Mouse (Mus musculus) MEL-GATA-1-ER (cell line): ENCODE measurements at regions not wholly inside any gene's neighbourhood (a gene's known extent, or its start where the extent isn't known, plus 50 kb on each side); places are given as distances from the start of the nearest gene placed in this dataset.

ENCODE experiments used
- DNase-seq: peaks from one replicate; pipeline ENCODE4 v3.0.0-alpha.2; 2012; ENCODE audit warnings: low read depth; ENCODE audit errors: extremely low read depth

DNA sequence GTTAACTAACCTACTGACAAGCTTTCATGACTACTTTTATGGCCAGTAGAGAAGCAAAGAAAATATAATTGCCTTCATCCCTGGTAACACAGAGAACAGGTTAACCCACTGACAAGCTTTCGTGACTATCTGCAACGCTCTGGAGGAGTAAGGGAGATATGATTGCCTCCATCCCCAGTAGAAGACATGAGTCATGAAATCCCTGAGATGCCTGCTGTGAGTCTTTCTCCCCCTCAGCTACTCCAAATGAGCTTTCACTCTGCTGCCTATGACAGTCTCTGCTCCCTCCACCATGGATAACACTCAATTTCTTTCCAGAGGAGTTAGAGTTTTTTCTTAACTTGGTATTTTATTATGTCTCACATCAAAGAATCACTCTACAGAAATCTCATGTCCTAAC is 2493.4 kb upstream of the Gm7489 start:
- no peak for DNase-seq

GRCm38 (mm10) chr15:51392449-51393405 is 2492.0 kb upstream of the Gm7489 start:
- DNase-seq = no peak

- DNase-seq = no peak
Observed at GRCm38 (mm10) chr15:51395961-51396360, 2488.7 kb upstream of the Gm7489 start.

- no peak for DNase-seq
Observed at GRCm38 (mm10) chr15:51403581-51403980, 2481.1 kb upstream of the Gm7489 start.

- DNase-seq = no peak
Observed at GRCm38 (mm10) chr15:51409791-51410308, 2474.9 kb upstream of the Gm7489 start.

GRCm38 (mm10) chr15:51411966-51412365 is 2472.7 kb upstream of the Gm7489 start:
- DNase-seq = no peak

GRCm38 (mm10) chr15:51442606-51443005 is 2442.1 kb upstream of the Gm7489 start:
- no peak for DNase-seq

DNA sequence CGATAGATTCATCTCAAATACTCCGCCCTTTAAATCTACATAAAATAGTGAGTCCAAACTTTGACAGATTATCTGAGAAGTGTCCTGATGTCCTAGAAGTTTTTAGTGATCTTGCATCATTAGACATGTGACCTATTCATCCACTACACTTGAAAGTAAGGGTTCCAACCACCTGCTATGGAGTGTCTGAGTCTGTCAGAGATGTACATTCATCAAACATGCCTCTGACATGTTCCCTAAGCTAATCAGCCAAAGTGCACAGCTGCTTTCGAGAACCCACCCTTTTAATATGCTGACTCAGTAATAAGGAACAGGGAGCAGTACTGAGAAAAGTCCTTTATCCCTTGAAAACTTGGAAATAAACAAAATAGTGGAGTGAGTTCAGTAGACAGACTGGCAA is 2414.8 kb upstream of the Gm7489 start:
- no peak for DNase-seq

DNA sequence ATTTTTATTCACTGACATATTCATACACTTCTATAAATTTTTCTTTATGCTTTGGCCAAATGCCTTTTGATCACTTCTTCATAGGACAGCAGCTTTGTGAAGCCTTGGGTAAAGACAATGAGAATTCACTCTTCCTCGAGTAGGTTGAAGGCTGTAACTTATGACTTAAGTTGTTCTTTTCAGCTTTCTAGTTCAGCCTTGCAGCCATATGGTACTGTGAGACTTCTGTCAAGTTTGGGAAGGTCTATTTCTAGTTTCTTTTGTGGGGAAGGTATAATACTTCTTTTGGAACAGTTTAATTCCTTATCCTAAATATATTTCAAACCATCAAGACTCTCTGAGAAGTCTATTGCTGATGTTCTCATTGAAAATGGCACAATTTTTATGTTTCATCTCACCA is 2413.6 kb upstream of the Gm7489 start:
- DNase-seq = no peak

DNA sequence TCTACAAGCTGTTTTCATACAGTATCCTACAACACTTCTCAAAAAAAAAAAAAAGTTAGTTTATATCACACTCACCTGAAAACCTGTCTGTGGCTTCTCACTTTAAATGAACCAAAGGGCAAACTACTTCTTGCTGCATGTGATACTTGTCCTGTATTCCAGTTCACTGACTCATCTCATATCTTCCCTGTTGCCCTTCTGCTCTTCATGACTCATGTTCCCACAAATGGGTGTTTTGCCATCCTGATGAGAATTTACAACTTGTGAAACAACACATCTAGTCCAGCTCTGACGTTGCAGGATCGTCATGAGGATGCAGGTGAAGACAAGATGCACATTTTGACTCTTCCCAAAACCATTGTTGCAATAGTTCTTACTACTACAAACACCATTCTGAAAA is 2412.7 kb upstream of the Gm7489 start:
- no peak for DNase-seq

DNA sequence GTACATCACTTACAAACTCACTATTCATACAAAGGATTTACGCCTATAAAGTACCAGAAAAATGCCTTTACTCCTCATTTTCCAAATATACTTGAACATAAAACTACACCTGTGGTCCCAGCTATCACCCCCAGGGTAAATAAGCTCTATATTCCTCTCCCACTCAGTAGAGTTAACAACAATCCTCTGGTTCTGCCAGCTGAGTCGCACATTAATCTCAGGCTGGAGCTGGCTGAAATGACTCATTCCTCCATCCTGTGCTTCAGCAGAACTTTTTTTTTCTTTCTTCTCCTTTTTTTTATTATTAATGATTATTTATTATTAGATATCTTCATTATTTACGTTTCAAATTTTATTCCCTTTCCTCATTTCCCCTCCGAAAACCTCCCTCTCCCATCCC is 2402.8 kb upstream of the Gm7489 start:
- DNase-seq = no peak

- no peak for DNase-seq
Observed at GRCm38 (mm10) chr15:51484207-51484606, 2400.5 kb upstream of the Gm7489 start.

DNA sequence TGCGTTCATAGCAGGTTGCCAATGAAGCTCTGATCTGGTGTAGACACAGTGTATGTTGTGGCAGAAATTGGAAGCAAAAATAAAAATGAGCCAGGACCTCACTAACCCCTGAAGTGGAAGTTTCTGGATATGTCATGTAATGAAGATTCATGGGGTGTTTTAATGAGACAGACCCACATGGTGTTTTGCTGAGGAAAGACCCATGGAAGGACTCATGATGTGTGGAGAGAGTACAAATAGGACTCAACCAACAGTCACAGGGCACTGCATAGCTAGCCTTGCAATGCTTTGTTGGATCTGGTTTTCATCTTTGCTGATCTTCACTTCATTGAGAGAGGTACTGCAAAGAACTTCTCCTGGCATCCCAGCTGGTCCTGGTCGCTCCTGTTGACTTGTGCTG is 2399.2 kb upstream of the Gm7489 start:
- DNase-seq = no peak

DNA sequence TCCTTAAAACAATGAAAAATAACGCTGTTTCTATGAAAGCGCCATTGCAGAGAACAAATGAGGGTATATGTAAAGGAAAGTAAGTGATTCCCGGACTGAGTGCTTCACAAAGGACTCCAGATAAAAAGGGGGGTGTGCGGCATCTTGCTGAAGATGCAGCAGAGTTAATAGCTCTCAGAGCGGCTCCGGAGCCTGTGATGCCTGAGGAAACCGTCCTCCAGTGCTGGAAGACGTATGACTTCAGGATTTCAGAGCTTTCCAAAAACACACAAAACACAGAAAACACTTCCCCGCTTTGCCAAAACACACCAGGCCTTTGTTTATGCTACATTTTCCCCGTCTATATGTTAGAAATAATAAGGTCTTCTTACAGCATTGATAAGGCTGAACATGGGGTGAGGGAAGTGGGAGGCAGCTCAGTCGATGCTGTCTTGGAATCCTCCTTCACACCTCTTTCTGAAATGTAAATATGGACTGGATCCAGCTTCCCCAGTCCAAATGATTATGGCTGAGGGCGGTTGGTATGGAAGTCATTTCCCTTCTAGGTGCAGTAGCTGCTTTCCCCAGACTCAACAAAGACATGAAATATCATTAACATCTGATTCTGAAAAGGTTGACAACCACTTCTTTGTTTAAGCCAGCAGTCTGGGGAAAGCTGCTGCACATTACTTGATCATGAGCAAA is 2382.5 kb upstream of the Gm7489 start:
- no peak for DNase-seq

GRCm38 (mm10) chr15:51502742-51503270 is 2381.9 kb upstream of the Gm7489 start:
- DNase-seq = no peak

GRCm38 (mm10) chr15:51503341-51503740 is 2381.4 kb upstream of the Gm7489 start:
- DNase-seq = no peak

DNA sequence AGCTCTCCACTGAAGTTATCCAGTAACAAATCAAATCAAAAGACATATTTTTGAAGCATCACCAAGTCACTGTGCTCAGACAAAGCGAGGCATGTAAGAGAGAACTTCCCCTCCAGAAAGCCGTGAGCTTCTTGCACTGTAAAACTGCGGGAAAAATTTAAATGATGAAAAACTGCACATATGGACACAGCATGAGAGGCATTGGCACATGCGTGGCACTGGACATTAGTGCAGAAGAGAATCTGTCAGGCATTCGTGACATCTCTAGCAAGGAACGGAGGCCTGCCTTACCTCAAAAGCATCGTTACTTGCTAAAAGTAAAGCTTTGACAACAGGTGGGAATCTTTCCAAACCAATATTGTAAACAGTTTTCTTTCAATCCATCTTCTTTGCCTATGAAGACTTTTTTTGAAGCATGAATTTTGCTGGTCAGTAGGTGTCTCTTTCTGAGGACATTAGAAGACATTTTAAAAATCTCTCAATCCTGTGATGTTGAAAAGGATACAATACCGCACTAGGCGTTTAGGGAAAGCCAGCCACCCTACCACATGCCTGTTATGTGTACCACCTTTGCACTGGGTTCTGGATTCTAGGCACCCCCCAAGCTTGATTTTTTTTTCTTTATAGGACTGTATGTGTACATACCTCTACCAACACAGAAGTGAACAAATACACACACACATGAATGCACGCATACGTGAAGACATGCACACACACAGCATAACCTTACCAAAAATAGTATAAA is 2380.5 kb upstream of the Gm7489 start:
- no peak for DNase-seq

- no peak for DNase-seq
Observed at GRCm38 (mm10) chr15:51504789-51505188, 2379.9 kb upstream of the Gm7489 start.

- no peak for DNase-seq
Observed at GRCm38 (mm10) chr15:51507126-51507525, 2377.6 kb upstream of the Gm7489 start.

GRCm38 (mm10) chr15:51511319-51511718 is 2373.4 kb upstream of the Gm7489 start:
- no peak for DNase-seq

- DNase-seq = no peak
Observed at GRCm38 (mm10) chr15:51536317-51536716, 2348.4 kb upstream of the Gm7489 start.
